Mouse (Mus musculus): ENCODE results near the gene Ssbp4. TPM values are rescaled to one million over a fixed set of nuclear protein-coding genes. Genes with fewer than 3 reads are reported as not detected.
A peak's percentile ranks its signal among the peaks of the same experiment; 100 is the strongest.

The Ssbp4 gene
- polyA plus RNA-seq, 1 experiment from 2014 or later = 122 TPM

DNA sequence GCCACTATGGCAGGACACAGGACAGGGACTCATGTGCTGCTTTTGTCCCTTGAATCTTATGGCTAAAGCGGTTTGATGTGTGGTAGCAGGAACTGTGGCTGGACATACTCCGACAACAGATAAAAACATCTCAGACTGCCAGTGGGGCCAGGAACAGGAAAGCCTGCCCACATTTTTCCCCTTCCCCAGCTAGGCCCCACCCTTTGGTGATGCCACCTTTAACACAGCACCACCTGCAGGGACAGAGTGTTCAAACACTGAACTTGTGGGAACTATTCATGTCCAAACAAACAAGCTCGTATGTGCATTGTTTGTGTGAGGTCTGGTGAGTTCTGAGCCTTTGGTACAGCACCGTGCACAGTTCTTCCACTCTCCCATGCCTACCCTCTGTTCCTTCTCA lies 50.3 kb downstream of the Ssbp4 start:
- Histone ChIP-seq H3K9ac (replicated peaks; ENCODE audit: low read depth, low read length) (no peak overlapping the region), H3K36me3 (ENCODE audit: control insufficient read depth, insufficient read depth, low read length) (peaks cover 3% of the 10 kb centered on the region; the same call in 1 of the 2 replicates), H3K4me1 (ENCODE audit: control insufficient read depth, insufficient read depth, low read length) (peaks cover 34% of the 10 kb centered on the region), H3K27me3 (ENCODE audit: control insufficient read depth, insufficient read depth, low read length) (no peaks in the 10 kb centered on the region), H3K9me3 (ENCODE audit: control insufficient read depth, low read depth, low read length) (no peaks in the 10 kb centered on the region), H3K4me3 (ENCODE audit: low read depth, low read length) (no peak overlapping the region), H3K27ac (ENCODE audit: low read length) (no peak overlapping the region), H3K4me2 (replicated peaks; ENCODE audit: low read depth, low read length) (no peak overlapping the region)
- ATAC-seq (ENCODE audit: insufficient number of reproducible peaks, insufficient read depth, low FRiP score, low read depth) = no peak
- WGBS = 60% methylated on average over 4 of the region's 4 CpGs

GRCm38 (mm10) chr8:70555079-70555747 lies 53.5 kb downstream of the Ssbp4 start:
- ATAC-seq (ENCODE audit: insufficient number of reproducible peaks, insufficient read depth, low FRiP score, low read depth) = no peak
- peaks cover 3% of the 10 kb centered on the region; the same call in 1 of the 2 replicates for H3K36me3 ChIP-seq (ENCODE audit: control insufficient read depth, insufficient read depth, low read length)
- H3K4me1 ChIP-seq (ENCODE audit: control insufficient read depth, insufficient read depth, low read length) = peaks cover 20% of the 10 kb centered on the region
- WGBS = 89% methylated on average over 4 of the region's 4 CpGs
- no peaks in the 10 kb centered on the region for H3K27me3 ChIP-seq (ENCODE audit: control insufficient read depth, insufficient read depth, low read length)
- H3K9me3 ChIP-seq (ENCODE audit: control insufficient read depth, low read depth, low read length) = no peaks in the 10 kb centered on the region
- H3K4me3 ChIP-seq (ENCODE audit: low read depth, low read length) = no peak overlapping the region
- no peak overlapping the region for H3K27ac ChIP-seq (ENCODE audit: low read length)
- H3K9ac ChIP-seq (replicated peaks; ENCODE audit: low read depth, low read length) = no peak overlapping the region
- no peak overlapping the region for H3K4me2 ChIP-seq (replicated peaks; ENCODE audit: low read depth, low read length)

- Histone ChIP-seq H3K36me3 (ENCODE audit: control insufficient read depth, insufficient read depth, low read length) (peaks cover 3% of the 10 kb centered on the region; the same call in 1 of the 2 replicates), H3K4me3 (ENCODE audit: low read depth, low read length) (no peak overlapping the region), H3K9ac (replicated peaks; ENCODE audit: low read depth, low read length) (no peak overlapping the region), H3K4me2 (replicated peaks; ENCODE audit: low read depth, low read length) (no peak overlapping the region), H3K9me3 (ENCODE audit: control insufficient read depth, low read depth, low read length) (no peaks in the 10 kb centered on the region), H3K27me3 (ENCODE audit: control insufficient read depth, insufficient read depth, low read length) (no peaks in the 10 kb centered on the region), H3K27ac (ENCODE audit: low read length) (peak overlapping the region; percentile 18; the same call in 1 of the 2 replicates), H3K4me1 (ENCODE audit: control insufficient read depth, insufficient read depth, low read length) (peaks cover 13% of the 10 kb centered on the region)
- no peak for ATAC-seq (ENCODE audit: insufficient number of reproducible peaks, insufficient read depth, low FRiP score, low read depth)
These were observed 54.9 kb downstream of the Ssbp4 start for GRCm38 (mm10) chr8:70553740-70554139.

DNA sequence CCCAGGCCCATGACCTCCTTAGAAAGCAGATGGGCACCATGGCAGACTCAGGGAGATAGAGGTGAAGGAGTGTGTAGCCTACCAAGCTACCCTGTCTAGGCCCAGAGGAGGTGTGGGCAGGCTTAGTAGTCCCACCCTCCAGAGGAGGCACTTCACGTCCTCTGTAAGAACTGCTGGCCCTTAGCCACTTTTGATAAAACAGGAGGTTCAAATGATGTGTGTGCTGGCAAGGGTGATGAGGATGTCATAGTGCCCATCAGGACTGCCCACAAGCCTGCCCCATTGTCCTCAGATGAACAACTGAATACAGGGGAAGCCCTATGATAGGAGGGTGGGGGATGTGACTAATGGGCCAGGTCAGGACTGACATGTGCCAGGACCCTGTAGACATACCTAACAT lies 55.8 kb downstream of the Ssbp4 start:
- Histone ChIP-seq H3K36me3 (ENCODE audit: control insufficient read depth, insufficient read depth, low read length) (peaks cover 3% of the 10 kb centered on the region; the same call in 1 of the 2 replicates), H3K27ac (ENCODE audit: low read length) (no peak overlapping the region), H3K4me1 (ENCODE audit: control insufficient read depth, insufficient read depth, low read length) (peaks cover 13% of the 10 kb centered on the region), H3K4me2 (replicated peaks; ENCODE audit: low read depth, low read length) (no peak overlapping the region), H3K9ac (replicated peaks; ENCODE audit: low read depth, low read length) (no peak overlapping the region), H3K27me3 (ENCODE audit: control insufficient read depth, insufficient read depth, low read length) (no peaks in the 10 kb centered on the region), H3K9me3 (ENCODE audit: control insufficient read depth, low read depth, low read length) (no peaks in the 10 kb centered on the region), H3K4me3 (ENCODE audit: low read depth, low read length) (no peak overlapping the region)
- WGBS = 36% methylated on average over 1 of the region's 1 CpGs
- no peak for ATAC-seq (ENCODE audit: insufficient number of reproducible peaks, insufficient read depth, low FRiP score, low read depth)

DNA sequence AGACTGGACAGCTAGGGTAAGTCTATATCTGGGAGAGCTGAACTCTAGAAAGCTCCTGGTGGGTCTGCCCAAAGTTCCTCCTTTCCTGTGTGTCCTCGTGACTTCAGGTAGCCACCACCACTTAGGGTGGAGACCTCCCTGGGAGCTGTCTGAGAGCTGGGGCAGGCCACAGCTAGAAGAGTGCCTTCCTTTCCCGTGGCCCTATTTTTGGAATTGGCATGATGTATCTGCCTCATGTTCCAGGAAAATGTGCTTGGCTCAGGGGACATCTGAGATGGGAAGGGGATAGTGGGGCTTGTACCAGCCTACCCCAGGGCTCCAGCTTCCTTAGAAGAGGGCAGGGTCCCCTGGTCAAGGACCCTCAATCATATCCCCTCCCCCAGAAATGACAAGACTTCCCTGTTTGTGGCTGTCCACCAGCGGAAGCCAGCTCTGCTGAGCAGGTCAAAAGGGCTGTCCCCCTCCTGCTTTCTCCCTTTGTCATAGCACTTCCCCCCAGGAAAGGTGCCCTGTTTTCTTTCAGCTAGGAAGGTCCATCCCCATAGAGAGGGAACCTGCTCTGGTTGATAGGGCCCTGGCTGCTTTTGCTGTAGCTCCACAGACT lies 57.0 kb downstream of the Ssbp4 start:
- H3K4me2 ChIP-seq (replicated peaks; ENCODE audit: low read depth, low read length) = no peak overlapping the region
- H3K9ac ChIP-seq (replicated peaks; ENCODE audit: low read depth, low read length) = no peak overlapping the region
- H3K36me3 ChIP-seq (ENCODE audit: control insufficient read depth, insufficient read depth, low read length) = peaks cover 3% of the 10 kb centered on the region; the same call in 1 of the 2 replicates
- ATAC-seq (ENCODE audit: insufficient number of reproducible peaks, insufficient read depth, low FRiP score, low read depth) = no peak
- no peak overlapping the region for H3K27ac ChIP-seq (ENCODE audit: low read length)
- H3K4me3 ChIP-seq (ENCODE audit: low read depth, low read length) = no peak overlapping the region
- no peaks in the 10 kb centered on the region for H3K27me3 ChIP-seq (ENCODE audit: control insufficient read depth, insufficient read depth, low read length)
- H3K4me1 ChIP-seq (ENCODE audit: control insufficient read depth, insufficient read depth, low read length) = peaks cover 13% of the 10 kb centered on the region
- H3K9me3 ChIP-seq (ENCODE audit: control insufficient read depth, low read depth, low read length) = no peaks in the 10 kb centered on the region
- 61% methylated on average over 3 of the region's 3 CpGs for WGBS

DNA sequence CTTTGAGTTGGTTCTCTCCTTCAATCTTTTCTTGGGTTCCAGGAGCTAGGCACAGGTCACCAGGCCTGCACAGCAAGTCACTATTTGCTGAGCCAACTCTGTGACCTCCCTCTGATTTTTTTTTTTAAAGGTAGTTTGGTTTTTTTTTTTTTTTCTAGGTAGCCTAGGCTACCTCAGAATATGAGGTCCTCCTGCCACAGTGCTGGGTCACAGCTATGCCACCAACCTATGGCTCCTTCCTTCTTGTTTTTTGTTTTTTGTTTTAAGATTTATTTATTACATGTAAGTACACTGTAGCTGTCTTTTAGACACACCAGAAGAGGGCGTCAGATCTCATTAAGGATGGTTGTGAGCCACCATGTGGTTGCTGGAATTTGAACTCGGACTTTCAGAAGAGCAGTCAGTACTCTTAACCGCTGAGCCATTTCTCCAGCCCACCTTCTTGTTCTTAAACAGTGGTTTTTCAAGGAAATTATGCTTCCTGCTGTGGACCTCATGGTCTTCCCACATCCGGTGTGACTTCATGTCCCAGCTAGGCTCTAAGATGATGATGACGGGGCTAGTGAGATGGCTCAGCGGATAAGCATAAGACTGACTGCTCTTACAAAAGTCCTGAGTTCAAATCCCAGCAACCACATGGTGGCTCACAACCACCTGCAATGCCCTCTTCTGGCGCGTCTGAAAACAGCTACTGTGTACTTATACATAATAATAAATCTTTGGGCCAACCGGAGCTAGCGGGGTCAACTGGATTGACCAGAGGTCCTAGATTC lies 59.1 kb downstream of the Ssbp4 start:
- Histone ChIP-seq H3K36me3 (ENCODE audit: control insufficient read depth, insufficient read depth, low read length) (no peaks in the 10 kb centered on the region), H3K9ac (replicated peaks; ENCODE audit: low read depth, low read length) (no peak overlapping the region), H3K27ac (ENCODE audit: low read length) (no peak overlapping the region), H3K9me3 (ENCODE audit: control insufficient read depth, low read depth, low read length) (no peaks in the 10 kb centered on the region), H3K4me3 (ENCODE audit: low read depth, low read length) (no peak overlapping the region), H3K4me1 (ENCODE audit: control insufficient read depth, insufficient read depth, low read length) (peaks cover 13% of the 10 kb centered on the region), H3K27me3 (ENCODE audit: control insufficient read depth, insufficient read depth, low read length) (no peaks in the 10 kb centered on the region), H3K4me2 (replicated peaks; ENCODE audit: low read depth, low read length) (no peak overlapping the region)
- ATAC-seq (ENCODE audit: insufficient number of reproducible peaks, insufficient read depth, low FRiP score, low read depth) = no peak
- WGBS = 91% methylated on average over 10 of the region's 10 CpGs

DNA sequence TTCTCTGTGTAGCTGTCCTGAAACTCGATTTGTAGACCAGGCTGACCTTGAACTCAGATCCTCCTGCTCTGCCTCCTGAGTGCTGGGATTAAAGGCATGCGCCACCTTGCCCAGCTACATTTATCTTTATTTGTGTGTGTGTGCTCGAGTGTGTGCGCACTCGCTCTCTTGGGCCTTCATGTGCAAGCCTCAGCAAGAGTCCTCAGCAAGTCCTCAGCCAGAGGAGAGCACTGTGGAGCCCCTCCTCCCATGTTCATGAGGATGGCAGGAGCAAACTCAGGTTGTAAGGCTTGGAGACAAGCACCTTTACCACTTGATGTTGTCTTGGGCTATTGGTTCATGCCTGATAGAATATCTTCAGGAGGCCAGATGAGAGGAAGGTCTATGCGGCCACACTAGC lies 60.9 kb downstream of the Ssbp4 start:
- Histone ChIP-seq H3K36me3 (ENCODE audit: control insufficient read depth, insufficient read depth, low read length) (no peaks in the 10 kb centered on the region), H3K27ac (ENCODE audit: low read length) (no peak overlapping the region), H3K4me3 (ENCODE audit: low read depth, low read length) (no peak overlapping the region), H3K27me3 (ENCODE audit: control insufficient read depth, insufficient read depth, low read length) (no peaks in the 10 kb centered on the region), H3K4me2 (replicated peaks; ENCODE audit: low read depth, low read length) (no peak overlapping the region), H3K4me1 (ENCODE audit: control insufficient read depth, insufficient read depth, low read length) (peaks cover 3% of the 10 kb centered on the region; the same call in 1 of the 2 replicates), H3K9me3 (ENCODE audit: control insufficient read depth, low read depth, low read length) (no peaks in the 10 kb centered on the region), H3K9ac (replicated peaks; ENCODE audit: low read depth, low read length) (no peak overlapping the region)
- no peak for ATAC-seq (ENCODE audit: insufficient number of reproducible peaks, insufficient read depth, low FRiP score, low read depth)
- WGBS = 87% methylated on average over 6 of the region's 6 CpGs
